Comparison of ENCODE assay signal across 1 mouse cellular context in genomic region chr17:35444510-35444909, GRCm38 (mm10). TPM values are rescaled to one million over a fixed set of nuclear protein-coding genes. Genes with fewer than 3 reads are reported as not detected.
"Had no signal": no experiment of that assay in that cellular context is flagged by ENCODE, and none has a peak within 500 bp of the region (broad histone marks: within the 10 kb centered on the region; RNA-seq: fewer than 3 reads in every experiment).

No protein-coding gene starts in this region.

RNA-seq across cellular contexts. Expression of gene H2-Q10, which starts 25.4 kb away (rescaled TPM):
- polyA plus RNA-seq: forebrain, embryonic 13.5 days had no signal
